Comparison of ENCODE assay signal across 8 mouse cellular contexts in the genomic region with DNA sequence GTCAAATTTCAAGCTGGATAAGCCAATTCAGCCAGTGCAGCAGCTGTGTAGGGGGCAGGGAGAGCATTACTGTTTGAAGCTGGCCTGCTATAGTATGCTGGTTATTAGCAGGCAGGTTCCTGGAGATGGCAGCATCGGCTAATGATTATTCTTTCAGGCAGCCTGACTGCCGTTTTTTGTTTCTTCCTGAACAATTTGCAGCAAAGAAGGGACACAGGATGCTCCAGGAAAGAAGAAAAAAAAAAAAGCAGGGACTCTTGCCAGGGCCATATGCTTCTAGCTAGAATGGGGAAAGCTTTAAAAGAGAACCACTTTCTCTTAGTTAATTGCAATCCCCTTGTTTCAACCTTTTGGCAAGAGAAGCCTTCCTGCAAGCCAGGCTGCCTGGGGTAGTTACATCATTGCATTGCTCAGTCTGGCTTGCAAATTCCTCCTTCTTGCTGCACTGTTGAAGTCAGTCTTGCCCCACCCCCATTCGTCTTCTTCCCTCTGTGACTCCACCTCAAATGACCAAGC.
DNase-seq lines count a peak whose midpoint lies in the region; ATAC-seq and TF ChIP-seq lines count a peak whose summit lies in the region.

No protein-coding gene starts in this region.

- no peaks in the 10 kb centered on the region for H3K9me3 ChIP-seq in embryonic facial prominence, embryonic 12.5 days
- H3K9me3 ChIP-seq in heart, postnatal 0 days (replicated peaks; ENCODE audit: control insufficient read depth, low read length), result no peaks in the 10 kb centered on the region

- 0 out of 2 replicates have a peak, but pooled peaks have one; percentile 67 for ATAC-seq in embryonic facial prominence, embryonic 12.5 days (ENCODE audit: insufficient number of reproducible peaks, insufficient read depth, low FRiP score, low TSS enrichment)
- 0 out of 2 replicates have a peak, but pooled peaks have one; percentile 47 for ATAC-seq in heart, postnatal 0 days (ENCODE audit: insufficient read depth, low read depth)

- 7% methylated on average over 3 of the region's 3 CpGs for WGBS in embryonic facial prominence, embryonic 12.5 days
- WGBS in heart, postnatal 0 days, result 14% methylated on average over 3 of the region's 3 CpGs

- H3K36me3 ChIP-seq in embryonic facial prominence, embryonic 12.5 days, result no peaks in the 10 kb centered on the region
- H3K36me3 ChIP-seq in heart, postnatal 0 days (replicated peaks; ENCODE audit: control insufficient read depth, insufficient read depth, low read length), result no peaks in the 10 kb centered on the region

- no peak overlapping the region for H3K4me2 ChIP-seq in embryonic facial prominence, embryonic 12.5 days (replicated peaks)
- H3K4me2 ChIP-seq in heart, postnatal 0 days (ENCODE audit: low read depth, low read length), result peak overlapping the region; percentile 23

- TF ChIP-seq CTCF in heart, postnatal 0 days (IDR thresholded peaks at IDR 0.05; ENCODE audit: low read depth), result peak; percentile 32; the same call in 1 of the 2 replicates

- no peak overlapping the region for H3K4me3 ChIP-seq in embryonic facial prominence, embryonic 12.5 days
- 0 out of 2 replicates have a peak overlapping the region, but pooled peaks have one; percentile 3 for H3K4me3 ChIP-seq in heart, postnatal 0 days (ENCODE audit: low read depth, low read length)

- H3K9ac ChIP-seq in embryonic facial prominence, embryonic 12.5 days, result no peak overlapping the region
- no peak overlapping the region for H3K9ac ChIP-seq in heart, postnatal 0 days (replicated peaks; ENCODE audit: low read depth, low read length)

- TF ChIP-seq EP300 in heart, postnatal 0 days (IDR thresholded peaks at IDR 0.05; ENCODE audit: low read depth), result no peak

- no peaks in the 10 kb centered on the region for H3K27me3 ChIP-seq in embryonic facial prominence, embryonic 12.5 days
- no peaks in the 10 kb centered on the region for H3K27me3 ChIP-seq in heart, postnatal 0 days (ENCODE audit: control insufficient read depth, insufficient read depth, low read length)

- DNase-seq in 416B (ENCODE audit: low read depth), result peak; percentile 1
- DNase-seq in ZHBTc4 (ENCODE audit: low read depth, low spot score), result peak; percentile 2
- no peak for DNase-seq in heart, postnatal 0 days (ENCODE audit: low spot score)
- DNase-seq in left cerebral cortex, postnatal 36 days (ENCODE audit: low spot score in 2 of 2), result peak; percentile 6 to 14
- DNase-seq in retina, postnatal 1 day, result peak; percentile 72
- DNase-seq in urinary bladder, postnatal 4 days (ENCODE audit: low spot score in 2 of 2), result no peak
- DNase-seq in spleen, postnatal 10 days (ENCODE audit: low spot score in 2 of 2), result no peak

- intact Hi-C loops in left cerebral cortex, postnatal 36 days (cut with DNase I), result no loop called here

- no peak overlapping the region for H3K27ac ChIP-seq in embryonic facial prominence, embryonic 12.5 days
- peak overlapping the region; percentile 64 for H3K27ac ChIP-seq in heart, postnatal 0 days (ENCODE audit: low read depth)

- no peaks in the 10 kb centered on the region for H3K4me1 ChIP-seq in embryonic facial prominence, embryonic 12.5 days
- H3K4me1 ChIP-seq in heart, postnatal 0 days (ENCODE audit: control insufficient read depth, insufficient read depth), result no peaks in the 10 kb centered on the region

Comparison
In these comparisons a context has a peak if more than half of its experiments do, and no peak if none do; other contexts are left out.
1. DNase-seq: peak in 416B (single experiment), ZHBTc4 (single experiment), left cerebral cortex, postnatal 36 days (2 of 2) and retina, postnatal 1 day (single experiment); none in heart, postnatal 0 days (single experiment), urinary bladder, postnatal 4 days (0 of 2) and spleen, postnatal 10 days (0 of 2).